ENCODE assay signal across 23 mouse cellular contexts in genomic region chr6:94287387-94287786, GRCm38 (mm10). TPM values are rescaled to one million over a fixed set of nuclear protein-coding genes. Genes with fewer than 3 reads are reported as not detected.
A peak's percentile ranks its signal among the peaks of the same experiment; 100 is the strongest.
DNase-seq lines count a peak whose midpoint lies in the region; TF ChIP-seq lines count a peak whose summit lies in the region.
"Had no signal": no experiment of that assay in that cellular context is flagged by ENCODE, and none has a peak within 500 bp of the region (broad histone marks: within the 10 kb centered on the region; RNA-seq: fewer than 3 reads in every experiment).

No protein-coding gene starts in this region.

- no peaks in the 10 kb centered on the region for H3K79me2 ChIP-seq in heart, adult 2 months (replicated peaks; ENCODE audit: control insufficient read depth, insufficient read depth, low read length)
- peaks cover 7% of the 10 kb centered on the region for H3K79me2 ChIP-seq in liver, adult 2 months (ENCODE audit: control insufficient read depth, insufficient read depth, low read length)

- H3K36me3 ChIP-seq in heart, adult 2 months (ENCODE audit: control insufficient read depth, insufficient read depth, low read length) = no peaks in the 10 kb centered on the region
- no peaks in the 10 kb centered on the region for H3K36me3 ChIP-seq in liver, adult 2 months (ENCODE audit: control insufficient read depth, insufficient read depth, low read length)
- H3K36me3 ChIP-seq in E14TG2a.4 (ENCODE audit: insufficient read depth, low read length) = no peaks in the 10 kb centered on the region
- H3K36me3 ChIP-seq: embryonic facial prominence, embryonic 12.5 days; forebrain, embryonic 12.5 days; midbrain, embryonic 12.5 days; neural tube, embryonic 15.5 days had no signal

- H3K27me3 ChIP-seq in heart, adult 2 months (ENCODE audit: control insufficient read depth, insufficient read depth, low read length) = no peaks in the 10 kb centered on the region
- H3K27me3 ChIP-seq in liver, adult 2 months (ENCODE audit: control insufficient read depth, insufficient read depth, low read length) = no peaks in the 10 kb centered on the region
- H3K27me3 ChIP-seq in E14TG2a.4 (ENCODE audit: insufficient read depth, low read length) = peaks cover 5% of the 10 kb centered on the region; the same call in 1 of the 2 replicates
- H3K27me3 ChIP-seq: embryonic facial prominence, embryonic 12.5 days; forebrain, embryonic 12.5 days; heart, embryonic 12.5 days; midbrain, embryonic 12.5 days; neural tube, embryonic 15.5 days had no signal

- no peak for DNase-seq in heart, adult 2 months
- no peak for DNase-seq in heart, postnatal 10 days
- no peak for DNase-seq in liver, adult 2 months (ENCODE audit: extremely low read depth, low read depth, low spot score)
- DNase-seq in liver (no peak), ZHBTc4 (ENCODE audit: low read depth, low spot score) (peak; percentile 46)
- no peak for DNase-seq in frontal cortex, postnatal 25 days (ENCODE audit: low spot score in 2 of 2)
- DNase-seq: adrenal gland, postnatal 10 days; cerebellum, adult 2 months; cerebellum, postnatal 25 days; heart, postnatal 14 days; kidney, adult 18-20 months; kidney, postnatal 14 days; right cerebral cortex, adult 18-20 months; thymus, adult 2 months; thymus, postnatal 4 days had no signal

- no peak overlapping the region for H3K9ac ChIP-seq in heart, adult 2 months (ENCODE audit: low read depth, low read length)
- no peak overlapping the region for H3K9ac ChIP-seq in liver, adult 2 months (ENCODE audit: low read depth, low read length)
- H3K9ac ChIP-seq: embryonic facial prominence, embryonic 12.5 days; forebrain, embryonic 12.5 days; heart, embryonic 12.5 days; midbrain, embryonic 12.5 days; neural tube, embryonic 15.5 days had no signal

- TF ChIP-seq CTCF in heart, adult 2 months (IDR thresholded peaks at IDR 0.05) = peak; percentile 45
- peak; percentile 50 for TF ChIP-seq CTCF in liver, adult 2 months (IDR thresholded peaks at IDR 0.05; ENCODE audit: low read depth, low read length)
- peak; percentile 55 for TF ChIP-seq CTCF in E14TG2a.4 (conservative IDR thresholded peaks at IDR 0.05; ENCODE audit: low read length)

- H3K4me3 ChIP-seq in heart, adult 2 months = no peak overlapping the region
- no peak overlapping the region for H3K4me3 ChIP-seq in liver, adult 2 months (ENCODE audit: insufficient read depth, low read depth, low read length)
- H3K4me3 ChIP-seq in E14TG2a.4 (replicated peaks; ENCODE audit: low read length) = no peak overlapping the region
- H3K4me3 ChIP-seq: embryonic facial prominence, embryonic 12.5 days; forebrain, embryonic 12.5 days; heart, embryonic 12.5 days; midbrain, embryonic 12.5 days; neural tube, embryonic 15.5 days had no signal

- no peak for TF ChIP-seq EP300 in heart, adult 2 months (IDR thresholded peaks at IDR 0.05; ENCODE audit: insufficient read depth, low read depth, low read length)

- TF ChIP-seq POLR2A in heart, adult 2 months (IDR thresholded peaks at IDR 0.05; ENCODE audit: insufficient read depth, low read depth, low read length) = no peak
- TF ChIP-seq POLR2A in liver, adult 2 months (IDR thresholded peaks at IDR 0.05; ENCODE audit: extremely low read depth, insufficient read depth, low read length) = no peak

- intact Hi-C loops in heart, adult 2 months (cut with DNase I) = loop anchor here (5.0 kb wide), 2 partner anchors 115 to 180 kb away; no protein-coding TSS in a partner anchor
- intact Hi-C loops in heart, postnatal 10 days (cut with DNase I) = no loop called here

- no peaks in the 10 kb centered on the region for H3K4me1 ChIP-seq in heart, adult 2 months (ENCODE audit: control insufficient read depth, insufficient read depth, low read length)
- H3K4me1 ChIP-seq in liver, adult 2 months (ENCODE audit: control insufficient read depth, insufficient read depth, low read length) = no peaks in the 10 kb centered on the region
- H3K4me1 ChIP-seq in E14TG2a.4 (replicated peaks; ENCODE audit: low read depth, low read length) = peaks cover 18% of the 10 kb centered on the region

- H3K27ac ChIP-seq in heart, adult 2 months = no peak overlapping the region
- H3K27ac ChIP-seq in liver, adult 2 months (replicated peaks; ENCODE audit: insufficient read depth, low read depth, low read length) = no peak overlapping the region
- H3K27ac ChIP-seq: embryonic facial prominence, embryonic 12.5 days; forebrain, embryonic 12.5 days; hindbrain, postnatal 0 days; midbrain, embryonic 12.5 days; neural tube, embryonic 15.5 days had no signal

- no peaks in the 10 kb centered on the region for H3K9me3 ChIP-seq in E14TG2a.4 (ENCODE audit: low read length)
- H3K9me3 ChIP-seq: midbrain, embryonic 12.5 days had no signal

RNA-seq across cellular contexts. Expression of gene Magi1, which starts 3.7 kb away (rescaled TPM):
- total RNA-seq in heart, adult 2 months (2021) = 10 to 100 TPM; 14.0 to 16.5 TPM
- polyA plus RNA-seq in heart, adult 2 months (2012; rRNA removed) = 4.1 and 5.8 TPM in 2 replicates
- total RNA-seq in heart, postnatal 10 days (2021) = 10 to 100 TPM; 28.5 to 28.7 TPM
- 17.4 and 17.7 TPM in 2 replicates for total RNA-seq in liver, adult 2 months (2014; rRNA removed)
- polyA plus RNA-seq in liver, adult 2 months (2012; rRNA removed) = 4.4 and 4.9 TPM in 2 replicates
- total RNA-seq: MEL had no signal
